Mouse (Mus musculus) c-Kit-positive CD71-positive TER-119-negative erythroid progenitor cells, embryonic 14.5 days (primary cell): ENCODE measurements around the gene Ctrb1.

Source experiments
- DNase-seq: peaks from one replicate; pipeline ENCODE4 v3.0.0-alpha.2; 2013; ENCODE audit warnings: low read depth

The Ctrb1 gene

GRCm38 (mm10) chr8:111680423-111681028, 10.3 kb downstream of the Ctrb1 start:
- no peak for DNase-seq

GRCm38 (mm10) chr8:111678848-111679247, 12.0 kb downstream of the Ctrb1 start:
- DNase-seq = no peak

- DNase-seq = peak; percentile 59
Observed at GRCm38 (mm10) chr8:111678111-111678510, 12.7 kb downstream of the Ctrb1 start.

GRCm38 (mm10) chr8:111676237-111676636, 14.6 kb downstream of the Ctrb1 start:
- DNase-seq = no peak

- DNase-seq = no peak
Observed at GRCm38 (mm10) chr8:111666751-111667150, 24.1 kb downstream of the Ctrb1 start.

- peak; percentile 50 for DNase-seq
Observed at GRCm38 (mm10) chr8:111662473-111662872, 28.3 kb downstream of the Ctrb1 start.

- no peak for DNase-seq
Observed at GRCm38 (mm10) chr8:111658819-111659423, 31.9 kb downstream of the Ctrb1 start.

GRCm38 (mm10) chr8:111657312-111657854, 33.4 kb downstream of the Ctrb1 start:
- DNase-seq = no peak

- no peak for DNase-seq
Observed at GRCm38 (mm10) chr8:111653524-111653923, 37.3 kb downstream of the Ctrb1 start.

GRCm38 (mm10) chr8:111650651-111651050, 40.2 kb downstream of the Ctrb1 start:
- no peak for DNase-seq

- DNase-seq = no peak
Observed at GRCm38 (mm10) chr8:111648834-111649233, 42.0 kb downstream of the Ctrb1 start.

- DNase-seq = no peak
Observed at GRCm38 (mm10) chr8:111645715-111646114, 45.1 kb downstream of the Ctrb1 start.

- peak; percentile 81 for DNase-seq
Observed at GRCm38 (mm10) chr8:111644286-111645051, 46.3 kb downstream of the Ctrb1 start.

- DNase-seq = peak; percentile 85
Observed at GRCm38 (mm10) chr8:111643264-111644141, 47.3 kb downstream of the Ctrb1 start, which contains the start of gene Zfp1. Gene Zfp1 (plus strand): TSS chr8:111643401.

- no peak for DNase-seq
Observed at GRCm38 (mm10) chr8:111642939-111643263, 47.9 kb downstream of the Ctrb1 start.

- peak; percentile 41 for DNase-seq
Observed at GRCm38 (mm10) chr8:111642496-111642895, 48.3 kb downstream of the Ctrb1 start.

- no peak for DNase-seq
Observed at GRCm38 (mm10) chr8:111641064-111641463, 49.7 kb downstream of the Ctrb1 start.

GRCm38 (mm10) chr8:111638086-111638485, 52.7 kb downstream of the Ctrb1 start:
- no peak for DNase-seq
